Mouse (Mus musculus) kidney, embryonic 16.5 days (tissue): ENCODE data around the gene Celf3. TPM values are rescaled to one million over a fixed set of nuclear protein-coding genes. Genes with fewer than 3 reads are reported as not detected.
A peak's percentile ranks its signal among the peaks of the same experiment; 100 is the strongest.

Experiments
- ATAC-seq: fragments of 200-750 bp; cut with Nextera tagmentation; 2 replicates; pipeline ENCODE4 v1.8.0; 2017; ENCODE audit warnings: moderate TSS enrichment; ENCODE audit not compliant: low FRiP score, low TSS enrichment
- H3K27ac ChIP-seq: fragments of 300-500 bp; sonication (generic); 2 replicates; pipeline ENCODE4 v1.5.1; 2014; ENCODE audit warnings: low read length
- H3K27me3 ChIP-seq: fragments of 300-500 bp; sonication (generic); 2 replicates; pipeline ENCODE4 v1.6.1; 2014; ENCODE audit warnings: low read length, control low read depth, mixed read lengths; ENCODE audit not compliant: insufficient read depth
- H3K36me3 ChIP-seq: fragments of 300-500 bp; sonication (generic); 2 replicates; pipeline ENCODE4 v1.6.1; 2014; ENCODE audit warnings: low read length, control low read depth, mixed read lengths; ENCODE audit not compliant: insufficient read depth
- H3K4me1 ChIP-seq: fragments of 300-500 bp; sonication (generic); 2 replicates; pipeline ENCODE4 v1.6.1; 2014; ENCODE audit warnings: low read length, control low read depth, mixed read lengths; ENCODE audit not compliant: insufficient read depth
- H3K4me2 ChIP-seq: fragments of 300-500 bp; sonication (generic); replicated peaks from 2 replicates; pipeline ENCODE4 v1.6.1; 2014; ENCODE audit warnings: low read depth, low read length
- H3K4me3 ChIP-seq: fragments of 300-500 bp; sonication (generic); 2 replicates; pipeline ENCODE4 v1.5.1; 2014; ENCODE audit warnings: mild to moderate bottlenecking, low read length
- H3K9ac ChIP-seq: fragments of 300-500 bp; sonication (generic); replicated peaks from 2 replicates; pipeline ENCODE4 v1.6.1; 2014; ENCODE audit warnings: low read length
- H3K9me3 ChIP-seq: fragments of 300-500 bp; sonication (generic); 2 replicates; pipeline ENCODE4 v1.6.1; 2016; ENCODE audit warnings: low read length, control low read depth
- WGBS: fragments of 180-500 bp; shearing (Covaris S2); extraction: QIAGEN DNeasy Blood & Tissue Kit; methylation state at CpG from one replicate; pipeline ENCODE4 v1.1.7; 2014; 5-methylcytosine and 5-hydroxymethylcytosine counted together
- polyA plus RNA-seq: library from polyadenylated mRNA; unstranded; fragments of >200 nt; fragmentation: Nextera tagmentation; extraction: Ambion mirVana; gene quantifications from 2 replicates; pipeline ENCODE4 v1.2.1, GENCODE M21; 2015

The Celf3 gene
- polyA plus RNA-seq = 1.4 and 2.5 TPM in 2 replicates

DNA sequence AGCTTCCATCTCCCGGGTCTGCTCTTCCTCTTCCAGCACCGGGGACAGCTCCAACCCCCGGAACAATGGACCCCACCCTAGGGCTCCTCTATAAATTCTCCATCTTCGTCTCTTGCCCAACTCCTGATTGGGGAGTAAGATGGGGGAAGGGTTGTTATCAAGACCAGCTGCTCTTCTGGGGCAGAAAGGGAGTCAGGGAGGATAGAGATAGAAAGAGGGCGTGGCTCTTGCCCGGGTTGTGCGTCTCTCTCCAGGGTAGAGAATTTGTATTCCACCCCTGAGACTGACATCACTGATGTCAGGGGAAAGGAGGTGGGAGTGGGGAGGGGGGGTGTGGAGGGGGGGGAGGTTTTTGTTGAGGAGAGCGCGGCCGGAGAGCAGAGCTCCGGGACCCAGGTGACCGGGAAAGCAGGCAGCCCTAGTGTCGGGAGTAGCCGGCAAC, at the start of gene Celf3:
Gene Celf3 (plus strand): TSS at position 315 of the 442 bp plus-strand sequence.
- Histone ChIP-seq H3K9me3 (no peaks in the 10 kb centered on the region), H3K4me2 (no peak within 1 kb of the TSS), H3K27ac (no peak within 1 kb of the TSS), H3K36me3 (no peaks in the 10 kb centered on the region), H3K4me3 (no peak within 1 kb of the TSS), H3K4me1 (peaks cover 9% of the 10 kb centered on the region; the same call in 1 of the 2 replicates), H3K27me3 (peaks cover 15% of the 10 kb centered on the region), H3K9ac (no peak within 1 kb of the TSS)
- no peak for ATAC-seq
- 2% methylated on average over 11 of the region's 14 CpGs for WGBS

DNA sequence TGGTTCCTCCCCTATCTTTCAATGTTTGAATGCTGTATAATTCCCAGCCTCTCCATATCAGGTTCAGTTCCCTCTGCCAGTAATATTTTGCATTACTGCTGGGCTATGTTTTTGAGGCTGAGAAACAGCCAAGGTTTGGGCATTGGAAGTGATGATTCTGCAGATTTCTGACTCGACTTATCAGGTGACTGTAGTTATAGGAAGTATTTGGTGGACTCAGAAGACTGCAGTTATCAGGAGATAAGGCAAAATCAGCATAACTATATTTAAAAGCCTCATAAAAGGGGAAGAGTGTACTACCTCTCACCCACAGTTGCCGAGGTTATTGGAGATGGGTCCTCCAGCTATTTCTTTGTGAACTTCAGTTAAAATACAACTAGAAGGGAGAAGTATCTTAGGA, 47.1 kb upstream of the Celf3 start:
- H3K4me2 ChIP-seq = no peak overlapping the region
- H3K36me3 ChIP-seq = no peaks in the 10 kb centered on the region
- H3K27ac ChIP-seq = no peak overlapping the region
- H3K9me3 ChIP-seq = no peaks in the 10 kb centered on the region
- no peaks in the 10 kb centered on the region for H3K4me1 ChIP-seq
- no peak overlapping the region for H3K4me3 ChIP-seq
- H3K9ac ChIP-seq = no peak overlapping the region
- H3K27me3 ChIP-seq = no peaks in the 10 kb centered on the region
- no peak for ATAC-seq
- WGBS = 75% methylated on average over 2 of the region's 2 CpGs

DNA sequence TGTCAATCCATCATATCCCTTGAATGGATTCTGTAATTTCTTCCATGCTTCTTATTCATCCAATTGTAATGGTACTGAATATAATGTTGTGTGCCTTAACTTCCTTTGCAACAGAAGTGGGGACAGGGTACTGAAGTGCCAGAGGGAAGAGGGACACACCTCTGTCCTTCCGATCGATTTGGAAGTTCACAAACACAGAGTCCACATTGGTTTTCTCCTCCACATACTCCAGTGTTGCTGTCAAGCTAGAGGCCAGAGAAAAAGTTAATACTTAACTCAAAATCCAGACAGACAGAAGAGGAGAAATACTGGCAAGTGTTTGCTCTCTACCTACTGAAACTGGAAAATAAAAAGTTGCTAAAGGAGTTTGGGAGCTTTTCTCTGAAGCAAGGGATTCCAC, 43.8 kb upstream of the Celf3 start:
- Histone ChIP-seq H3K9ac (no peak overlapping the region), H3K27me3 (no peaks in the 10 kb centered on the region), H3K27ac (no peak overlapping the region), H3K4me2 (no peak overlapping the region), H3K4me1 (no peaks in the 10 kb centered on the region), H3K36me3 (no peaks in the 10 kb centered on the region), H3K9me3 (no peaks in the 10 kb centered on the region), H3K4me3 (no peak overlapping the region)
- no peak for ATAC-seq
- WGBS = 67% methylated on average over 2 of the region's 2 CpGs

DNA sequence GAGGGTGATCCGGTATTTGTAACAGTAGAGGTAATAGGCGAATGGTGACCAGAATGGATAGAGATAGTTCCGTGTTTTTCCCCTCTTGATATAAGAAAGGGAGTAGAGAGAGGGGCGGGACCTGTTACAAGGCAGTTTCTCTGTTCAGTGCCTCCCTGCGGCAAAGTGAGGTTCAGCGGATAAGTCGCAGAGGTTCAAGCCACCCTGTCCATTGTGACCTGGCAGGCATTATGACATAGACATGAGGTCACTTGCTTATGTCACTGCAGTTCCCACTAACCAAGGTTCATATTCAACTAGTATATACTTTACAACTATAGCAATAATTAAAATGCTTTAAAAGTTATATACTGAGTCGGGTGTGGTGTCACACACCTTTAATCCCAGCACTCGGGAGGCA, 41.7 kb upstream of the Celf3 start:
- Histone ChIP-seq H3K9me3 (no peaks in the 10 kb centered on the region), H3K27ac (no peak overlapping the region), H3K4me1 (no peaks in the 10 kb centered on the region), H3K4me2 (no peak overlapping the region), H3K9ac (no peak overlapping the region), H3K4me3 (no peak overlapping the region), H3K27me3 (peaks cover 2% of the 10 kb centered on the region; the same call in 1 of the 2 replicates), H3K36me3 (no peaks in the 10 kb centered on the region)
- ATAC-seq = no peak
- 78% methylated on average over 9 of the region's 9 CpGs for WGBS

DNA sequence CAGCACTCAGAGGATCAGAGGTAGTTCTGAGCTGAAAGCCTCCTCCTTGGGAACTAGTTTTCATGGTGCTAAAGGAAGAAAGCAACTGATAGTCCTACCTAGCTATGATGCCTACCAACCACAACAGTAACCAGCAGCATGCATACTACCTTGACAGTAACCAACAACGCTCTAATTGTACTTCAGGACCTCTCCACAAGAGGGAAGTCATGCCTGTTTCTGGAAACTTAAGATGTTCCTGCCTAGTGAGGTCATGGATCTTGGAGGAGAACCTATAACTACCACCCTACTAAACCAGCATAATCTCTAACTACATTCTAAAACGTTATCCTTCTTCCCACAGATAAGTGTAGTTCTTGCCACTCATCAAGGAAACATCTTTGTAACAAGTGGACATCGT, 36.9 kb upstream of the Celf3 start:
- H3K9ac ChIP-seq = no peak overlapping the region
- H3K36me3 ChIP-seq = peaks cover 7% of the 10 kb centered on the region
- H3K9me3 ChIP-seq = no peaks in the 10 kb centered on the region
- H3K27ac ChIP-seq = no peak overlapping the region
- no peak overlapping the region for H3K4me2 ChIP-seq
- no peak for ATAC-seq
- WGBS = 39% methylated on average over 3 of the region's 3 CpGs
- H3K27me3 ChIP-seq = peaks cover 2% of the 10 kb centered on the region; the same call in 1 of the 2 replicates
- H3K4me3 ChIP-seq = no peak overlapping the region
- H3K4me1 ChIP-seq = peaks cover 5% of the 10 kb centered on the region; the same call in 1 of the 2 replicates

DNA sequence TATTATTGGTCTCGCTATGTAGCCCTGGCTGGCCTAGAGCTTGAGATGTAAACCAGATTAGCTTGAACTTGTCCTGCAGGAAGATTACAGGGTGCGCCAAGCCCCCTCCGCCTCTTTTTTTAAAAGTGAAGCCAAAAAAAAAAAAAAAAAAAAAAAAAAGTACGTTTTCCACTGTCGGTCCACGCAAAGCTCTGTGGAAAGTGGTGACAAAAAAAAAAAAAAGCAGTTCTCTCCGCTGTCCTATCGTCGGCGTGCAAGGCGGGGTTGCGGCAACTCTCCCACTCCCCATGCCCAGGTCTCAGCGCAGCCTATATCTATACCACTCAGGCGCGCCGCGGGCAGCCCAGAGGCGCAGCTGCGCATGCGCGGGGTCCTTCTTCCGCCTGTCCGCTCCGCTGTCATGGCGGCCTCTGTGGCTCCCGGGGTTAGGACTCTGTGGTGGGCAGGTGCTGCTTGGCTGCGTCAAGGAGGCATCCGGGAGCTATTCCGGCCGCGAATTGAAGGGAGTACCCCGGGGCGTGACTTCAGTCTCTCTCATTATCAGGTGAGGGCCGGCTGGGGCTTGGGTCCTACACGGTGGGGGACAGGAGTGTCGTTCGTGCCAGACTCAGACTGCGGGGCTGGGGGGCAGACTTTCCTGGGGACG, 35.0 kb upstream of the Celf3 start, which contains the start of gene Mrpl9:
Gene Mrpl9 (plus strand): TSS at position 368 of the 646 bp plus-strand sequence.
- Histone ChIP-seq H3K9ac (peak within 1 kb of the TSS; percentile 93), H3K9me3 (no peaks in the 10 kb centered on the region), H3K4me3 (peak within 1 kb of the TSS; percentile 96), H3K4me2 (peak within 1 kb of the TSS; percentile 86), H3K4me1 (peaks cover 5% of the 10 kb centered on the region; the same call in 1 of the 2 replicates), H3K27ac (peak within 1 kb of the TSS; percentile 81), H3K36me3 (peaks cover 26% of the 10 kb centered on the region), H3K27me3 (peaks cover 2% of the 10 kb centered on the region; the same call in 1 of the 2 replicates)
- ATAC-seq = peak; percentile 99
- under 1% methylated on average over 38 of the region's 39 CpGs for WGBS

DNA sequence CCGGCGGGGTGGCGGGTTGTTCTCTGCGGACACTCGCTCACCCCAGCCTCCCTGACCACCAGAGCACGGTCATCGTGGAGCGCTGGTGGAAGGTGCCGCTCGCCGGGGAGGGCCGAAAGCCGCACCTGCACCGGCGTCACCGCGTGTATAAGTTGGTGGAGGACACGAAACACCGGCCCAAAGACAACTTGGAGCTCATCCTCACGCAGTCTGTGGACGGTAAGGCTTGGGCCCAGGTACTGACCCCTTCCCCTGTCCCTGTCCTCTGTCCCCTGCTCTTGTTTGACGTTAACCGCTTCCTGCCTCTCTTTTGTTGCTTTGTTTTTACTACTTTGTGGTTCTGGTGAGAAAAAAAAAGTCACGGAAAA, 34.5 kb upstream of the Celf3 start, which contains the start of gene Oaz3:
Gene Oaz3 (minus strand): TSS at position 319 of the 368 bp plus-strand sequence.
- ATAC-seq = no peak; the same call in 1 of the 2 replicates
- Histone ChIP-seq H3K4me3 (peak within 1 kb of the TSS; percentile 96), H3K9ac (peak within 1 kb of the TSS; percentile 93), H3K36me3 (peaks cover 30% of the 10 kb centered on the region), H3K9me3 (no peaks in the 10 kb centered on the region), H3K27me3 (peaks cover 2% of the 10 kb centered on the region; the same call in 1 of the 2 replicates), H3K4me1 (peaks cover 5% of the 10 kb centered on the region; the same call in 1 of the 2 replicates), H3K4me2 (peak within 1 kb of the TSS; percentile 86), H3K27ac (peak within 1 kb of the TSS; percentile 81)
- WGBS = under 1% methylated on average over 24 of the region's 24 CpGs

DNA sequence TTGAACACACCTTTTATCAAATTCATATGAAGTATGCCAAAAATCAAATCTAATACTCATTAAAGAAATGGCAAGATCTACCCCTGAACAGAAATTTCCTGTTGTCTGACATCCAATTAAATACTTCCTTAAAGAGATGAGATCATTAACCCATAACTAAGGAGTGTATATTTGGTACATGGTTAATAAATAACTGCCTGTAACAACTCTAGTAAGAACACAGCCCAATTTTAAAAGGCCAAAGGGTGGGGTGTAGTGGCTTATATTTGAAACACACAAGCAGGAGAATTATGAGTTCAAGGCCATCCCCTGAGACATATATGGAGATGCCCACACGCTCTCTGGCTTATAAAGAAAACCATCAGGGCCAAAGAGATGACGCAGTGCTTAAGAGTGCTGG, 28.7 kb upstream of the Celf3 start:
- Histone ChIP-seq H3K4me3 (no peak overlapping the region), H3K36me3 (peaks cover 30% of the 10 kb centered on the region), H3K9me3 (no peaks in the 10 kb centered on the region), H3K9ac (no peak overlapping the region), H3K4me2 (no peak overlapping the region), H3K4me1 (peaks cover 1% of the 10 kb centered on the region; the same call in 1 of the 2 replicates), H3K27ac (no peak overlapping the region), H3K27me3 (no peaks in the 10 kb centered on the region)
- ATAC-seq = no peak
- WGBS = 92% methylated on average over 2 of the region's 2 CpGs

DNA sequence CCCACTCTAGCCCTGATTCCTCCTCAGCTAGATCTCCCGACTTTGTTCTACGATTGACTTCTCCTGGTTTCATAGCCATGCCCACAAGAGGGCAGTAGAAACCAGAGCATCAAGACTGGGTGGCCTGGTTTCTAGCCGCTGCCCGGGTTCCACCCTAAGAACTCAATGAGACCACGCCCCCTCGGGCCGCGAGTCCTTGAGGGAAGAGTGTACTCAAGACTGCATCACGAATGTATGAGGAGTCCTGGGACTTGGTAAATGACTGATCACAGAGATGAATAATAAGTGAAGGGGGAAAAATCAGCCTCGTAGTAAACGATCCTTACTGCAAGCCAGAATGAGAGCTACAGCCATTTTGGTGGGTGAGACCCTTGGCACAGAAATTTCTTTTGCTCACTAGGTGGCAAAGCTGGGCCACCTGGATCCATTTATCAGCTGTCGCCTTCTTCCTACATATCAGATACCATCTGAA, 21.5 kb upstream of the Celf3 start:
- Histone ChIP-seq H3K27ac (no peak overlapping the region), H3K4me1 (no peaks in the 10 kb centered on the region), H3K4me2 (peak overlapping the region; percentile 54), H3K27me3 (no peaks in the 10 kb centered on the region), H3K36me3 (no peaks in the 10 kb centered on the region), H3K9ac (no peak overlapping the region), H3K4me3 (peak overlapping the region; percentile 44), H3K9me3 (no peaks in the 10 kb centered on the region)
- ATAC-seq = peak; percentile 91
- under 1% methylated on average over 12 of the region's 12 CpGs for WGBS

DNA sequence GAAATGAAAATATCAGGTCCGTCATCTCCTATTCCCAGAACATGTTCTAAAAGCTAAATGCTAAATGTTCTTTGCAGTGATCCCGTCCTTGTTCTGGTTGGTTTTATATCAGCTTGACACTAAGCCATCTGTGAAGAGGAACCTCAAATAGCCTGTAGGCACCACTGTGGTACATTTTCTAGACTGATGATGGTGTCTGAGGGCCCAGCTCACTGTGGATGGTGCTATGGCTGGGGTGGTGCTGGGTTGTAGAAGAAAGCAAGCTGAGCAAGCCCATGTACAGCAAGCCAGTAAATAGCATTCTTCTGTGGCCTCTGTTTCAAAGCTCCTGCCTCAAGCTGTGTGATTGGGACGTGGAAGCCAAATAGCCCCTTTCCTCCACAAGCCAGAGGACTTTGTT, 21.0 kb upstream of the Celf3 start:
- no peaks in the 10 kb centered on the region for H3K4me1 ChIP-seq
- no peak overlapping the region for H3K4me3 ChIP-seq
- no peak for ATAC-seq
- H3K9ac ChIP-seq = no peak overlapping the region
- H3K9me3 ChIP-seq = no peaks in the 10 kb centered on the region
- 72% methylated on average over 3 of the region's 3 CpGs for whole genome bisulfite sequencing
- no peak overlapping the region for H3K27ac ChIP-seq
- no peaks in the 10 kb centered on the region for H3K27me3 ChIP-seq
- no peak overlapping the region for H3K4me2 ChIP-seq
- no peaks in the 10 kb centered on the region for H3K36me3 ChIP-seq
